Mouse (Mus musculus) adrenal gland, postnatal 14 days (tissue): ENCODE results near the gene Man2a2. TPM values are rescaled to one million over a fixed set of nuclear protein-coding genes. Genes with fewer than 3 reads are reported as not detected.
"Not testable (repeated sequence)": the region's sequence is repeated elsewhere in the genome, so short reads cannot be mapped to it uniquely, and the experiment has no call there.

Experiments used
- DNase-seq: peaks from one replicate; pipeline ENCODE4 v3.0.0; 2021; ENCODE audit warnings: mixed read lengths
- total RNA-seq: library from RNA; stranded (reverse); gene quantifications from 2 replicates; pipeline ENCODE4 v1.2.3, GENCODE M21; 2021

Man2a2 gene
- total RNA-seq, 1 experiment from 2014 or later = 61.4 TPM

- DNase-seq = peak; percentile 54
Measured at GRCm38 (mm10) chr7:80339371-80339770, 31.8 kb downstream of the Man2a2 start.

DNA sequence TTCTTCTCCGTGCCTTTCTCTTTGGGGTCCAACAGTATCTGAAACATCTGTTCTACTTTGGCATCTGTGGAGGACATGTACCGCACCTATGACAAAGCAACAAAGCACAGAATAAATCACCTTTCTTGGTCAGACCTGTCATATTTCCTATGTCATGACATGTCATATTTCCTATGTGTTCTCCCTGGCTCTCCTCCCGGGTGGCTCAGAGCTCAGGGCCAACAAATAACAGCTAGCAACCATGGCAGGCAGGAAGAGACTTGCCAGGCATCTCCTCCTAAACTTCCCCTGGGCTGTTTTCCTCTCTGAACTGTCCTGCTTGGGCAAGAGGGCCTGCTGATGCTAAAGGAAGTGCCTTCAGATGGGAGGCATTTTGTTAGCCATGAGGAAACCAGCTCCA is 34.2 kb downstream of the Man2a2 start:
- no peak for DNase-seq

- DNase-seq = no peak
Measured at GRCm38 (mm10) chr7:80334848-80335247, 36.3 kb downstream of the Man2a2 start.

GRCm38 (mm10) chr7:80331433-80331832 is 39.7 kb downstream of the Man2a2 start:
- peak; percentile 70 for DNase-seq

DNA sequence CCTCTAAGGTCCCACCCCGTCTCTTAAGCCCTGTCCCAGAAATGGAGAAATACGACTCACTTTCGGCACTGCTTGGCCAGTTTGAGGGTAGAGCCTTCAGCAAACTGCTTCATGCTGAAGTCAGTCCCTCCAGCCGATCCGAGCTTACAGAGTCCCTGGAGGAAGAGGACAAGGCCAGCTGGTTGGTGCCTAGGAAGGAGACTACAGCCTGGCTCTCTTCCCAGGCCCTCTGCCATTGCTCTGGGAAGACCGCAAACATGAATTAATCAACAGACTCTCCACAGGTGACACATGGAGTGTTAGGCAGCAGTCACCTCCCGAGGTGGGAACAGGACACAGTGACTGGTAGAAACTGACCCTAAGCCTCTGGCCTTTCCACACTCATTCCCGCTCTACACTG is 40.9 kb downstream of the Man2a2 start:
- no peak for DNase-seq

DNA sequence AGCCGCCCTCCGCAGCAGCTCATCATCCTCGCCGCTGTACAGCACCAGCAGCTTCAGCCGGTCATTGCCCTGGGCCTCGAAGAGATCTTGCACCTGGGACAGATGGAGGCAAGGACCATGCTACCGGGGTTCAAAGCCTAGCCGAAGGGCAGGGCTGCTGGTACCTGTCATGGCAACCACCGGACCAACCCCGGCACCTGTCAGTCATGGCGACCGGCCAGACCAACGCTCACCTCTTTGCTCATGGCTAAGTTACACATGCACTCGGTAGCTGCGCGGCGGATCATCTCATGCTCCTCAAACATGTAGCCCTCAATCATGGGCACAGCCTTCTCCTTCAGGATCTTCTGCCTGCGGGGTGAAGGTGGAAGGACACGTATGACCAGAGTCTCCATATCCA is 45.1 kb downstream of the Man2a2 start:
- DNase-seq = no peak

DNA sequence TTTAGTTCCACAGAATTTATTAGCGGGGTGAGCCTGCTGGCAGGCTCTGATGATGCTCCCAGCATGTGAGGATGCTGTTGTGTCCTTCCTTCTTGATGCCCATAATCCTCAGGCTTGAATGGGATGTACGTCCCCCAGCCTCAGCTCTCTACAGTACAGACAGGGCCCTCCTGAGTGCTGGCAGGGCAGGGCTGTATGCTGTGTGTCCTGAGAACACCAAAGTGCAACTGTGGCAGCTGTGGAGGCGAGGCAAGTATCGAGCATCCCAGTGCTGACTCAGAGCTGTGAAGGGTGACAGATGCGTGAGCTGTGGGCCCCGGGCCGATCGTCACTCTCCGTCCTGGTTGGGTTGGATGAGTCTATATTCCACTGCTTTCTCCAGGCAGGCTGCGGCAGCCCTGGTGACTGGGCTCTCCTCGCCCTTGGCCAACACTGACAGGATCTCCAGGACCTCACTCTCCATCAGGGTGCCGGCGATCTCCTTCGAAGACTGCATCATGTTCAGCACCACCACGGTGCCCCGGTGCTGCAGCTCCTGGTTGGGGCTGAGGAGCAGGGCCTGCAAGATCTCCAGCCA is 45.8 kb downstream of the Man2a2 start:
- no peak for DNase-seq

- DNase-seq = not testable (repeated sequence)
Measured at GRCm38 (mm10) chr7:80324816-80325119, 46.4 kb downstream of the Man2a2 start.

GRCm38 (mm10) chr7:80324043-80324815 is 46.9 kb downstream of the Man2a2 start, which contains the start of gene Rccd1:
Gene Rccd1 (minus strand): TSS chr7:80324454.
- DNase-seq = peak; percentile 97

- no peak for DNase-seq
Measured at GRCm38 (mm10) chr7:80323336-80323735, 47.8 kb downstream of the Man2a2 start.

- no peak for DNase-seq
Measured at GRCm38 (mm10) chr7:80319846-80320496, 51.2 kb downstream of the Man2a2 start.

GRCm38 (mm10) chr7:80318670-80319069 is 52.5 kb downstream of the Man2a2 start:
- DNase-seq = no peak

GRCm38 (mm10) chr7:80317439-80318115 is 53.6 kb downstream of the Man2a2 start:
- no peak for DNase-seq

DNA sequence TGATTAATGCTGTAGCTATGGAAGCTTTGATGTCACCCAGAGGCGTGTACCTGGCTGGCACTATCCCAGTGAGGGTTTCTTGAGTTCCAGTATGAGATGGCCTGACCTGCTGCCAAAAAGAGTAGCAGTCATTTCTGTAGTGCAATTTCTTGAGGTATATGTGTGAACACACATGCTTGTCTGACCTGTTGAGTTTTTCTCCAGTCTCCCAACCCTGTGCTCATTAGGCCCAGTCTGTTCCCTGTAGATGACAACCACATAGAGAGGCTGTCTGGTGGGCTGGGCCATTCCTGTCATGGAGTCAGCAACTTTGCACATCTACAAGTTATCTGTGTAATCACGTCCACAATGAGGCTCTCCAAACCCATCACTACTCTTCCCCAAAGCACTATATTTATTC is 55.4 kb downstream of the Man2a2 start:
- no peak for DNase-seq

DNA sequence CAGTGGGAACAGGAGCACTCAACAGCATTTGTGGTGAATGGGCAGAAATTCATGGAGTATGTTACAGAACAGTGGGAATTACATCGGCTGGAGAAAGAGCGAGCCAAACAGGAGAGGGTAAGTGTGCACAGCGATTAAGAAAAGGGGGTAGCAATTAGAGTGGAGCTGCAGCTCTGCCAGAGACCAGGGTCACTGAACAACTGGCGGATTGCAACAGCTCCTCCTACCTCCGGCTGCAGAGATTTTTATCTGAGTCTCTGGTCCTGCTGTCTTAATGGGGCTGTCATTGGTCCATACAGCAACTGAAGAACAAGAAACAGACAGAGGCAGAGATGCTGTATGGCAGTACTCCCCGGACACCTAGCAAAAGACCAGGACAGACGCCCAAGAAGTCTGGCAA is 60.4 kb downstream of the Man2a2 start:
- no peak for DNase-seq

- no peak for DNase-seq
Measured at GRCm38 (mm10) chr7:80307766-80308165, 63.4 kb downstream of the Man2a2 start.

DNA sequence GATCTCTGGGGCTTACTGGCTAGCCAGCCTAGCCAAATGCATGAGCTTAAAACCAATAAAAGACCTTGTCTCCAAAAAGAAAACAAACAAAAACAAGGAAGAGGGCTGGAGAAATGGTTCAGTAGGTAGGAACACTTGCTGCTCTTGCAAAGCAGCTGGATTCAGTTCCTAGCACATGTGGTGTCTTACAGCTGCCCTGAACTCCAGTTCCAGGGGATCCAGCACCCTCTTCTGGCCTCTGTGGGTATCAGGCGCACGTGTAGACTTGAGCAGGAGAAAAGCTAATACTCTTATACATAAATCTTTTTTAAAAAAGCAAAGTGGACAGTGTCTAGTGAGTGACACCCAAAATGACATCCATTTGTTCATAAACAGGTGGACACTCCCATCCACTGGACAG is 69.7 kb downstream of the Man2a2 start:
- no peak for DNase-seq

GRCm38 (mm10) chr7:80299568-80299967 is 71.6 kb downstream of the Man2a2 start:
- DNase-seq = no peak

Other genes starting within 250 kb of the Man2a2 start
- gene Sema4b, start 184.5 kb downstream of the Man2a2 start, total RNA-seq = 46.9 and 57.0 TPM in 2 replicates
- gene Cib1, start 138.6 kb downstream of the Man2a2 start, total RNA-seq = 52.9 and 59.6 TPM in 2 replicates
- 2.7 and 3.9 TPM in 2 replicates for gene Gdpgp1, start 138.5 kb downstream of the Man2a2 start, total RNA-seq
- 0.83 and 1.0 TPM in 2 replicates for gene Ttll13, start 125.0 kb downstream of the Man2a2 start, total RNA-seq
- gene Ngrn, start 110.2 kb downstream of the Man2a2 start, total RNA-seq = 38.5 and 47.5 TPM in 2 replicates
- gene Vps33b, start 101.7 kb downstream of the Man2a2 start, total RNA-seq = 15.9 and 19.5 TPM in 2 replicates
- gene Prc1, start 76.9 kb downstream of the Man2a2 start, total RNA-seq = 31.8 and 32.4 TPM in 2 replicates
- gene Rccd1, start 46.9 kb downstream of the Man2a2 start, total RNA-seq = 6.6 and 10.3 TPM in 2 replicates
- gene Unc45a, start 30.4 kb downstream of the Man2a2 start, total RNA-seq = 52.5 and 59.0 TPM in 2 replicates
- gene Hddc3, start 28.3 kb downstream of the Man2a2 start, total RNA-seq = 35.1 and 44.2 TPM in 2 replicates
- gene Fes, start 16.6 kb upstream of the Man2a2 start, total RNA-seq = 12.8 and 13.0 TPM in 2 replicates
- 138 and 140 TPM in 2 replicates for gene Furin, start 34.1 kb upstream of the Man2a2 start, total RNA-seq
- 6.0 and 6.4 TPM in 2 replicates for gene Blm, start 163.7 kb upstream of the Man2a2 start, total RNA-seq